Mouse (Mus musculus): ENCODE results near the gene Med14. TPM values are rescaled to one million over a fixed set of nuclear protein-coding genes. Genes with fewer than 3 reads are reported as not detected.

The Med14 gene
- polyA plus RNA-seq (2015; fragmentation: Nextera tagmentation; extraction: Ambion mirVana): 6.3 and 7.1 TPM in 2 replicates

DNA sequence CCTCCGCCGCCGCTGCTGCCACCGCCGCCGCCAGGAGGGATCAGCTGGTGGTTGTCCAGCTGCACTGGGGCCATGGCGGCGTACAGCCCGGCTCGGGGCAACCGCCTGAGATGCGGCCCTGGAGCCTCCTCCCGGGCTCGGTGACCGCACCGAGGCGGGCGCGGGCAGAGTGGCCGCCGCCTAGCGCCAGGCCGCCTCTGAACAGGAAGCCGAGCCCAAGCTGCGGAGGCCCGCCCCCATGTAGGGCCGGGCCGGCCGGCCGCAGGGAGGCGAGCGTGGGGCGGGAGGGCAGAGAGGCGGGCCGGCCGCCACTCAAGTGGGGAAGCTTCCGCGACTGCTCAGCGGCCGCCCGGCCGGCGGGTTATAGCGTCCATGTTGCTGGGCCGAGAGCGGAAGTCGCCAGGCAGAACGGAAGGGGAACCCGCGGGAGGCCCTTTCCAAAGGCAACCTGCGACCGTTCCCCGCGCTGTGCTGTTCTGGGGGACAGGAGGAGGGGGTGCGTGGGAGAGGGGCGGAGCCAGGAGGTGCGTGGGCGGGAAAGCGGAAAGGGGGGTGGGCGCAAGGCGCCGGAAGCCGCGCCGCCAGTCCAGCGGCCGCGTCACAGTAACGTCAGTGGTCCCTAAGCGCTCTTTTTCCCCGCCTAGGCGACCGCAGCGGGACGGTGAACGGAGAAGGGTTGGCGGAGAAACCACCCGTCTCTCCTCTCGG lies at the start of gene Med14:
Gene Med14 (minus strand): TSS at position 448 of the 708 bp plus-strand sequence.

DNA sequence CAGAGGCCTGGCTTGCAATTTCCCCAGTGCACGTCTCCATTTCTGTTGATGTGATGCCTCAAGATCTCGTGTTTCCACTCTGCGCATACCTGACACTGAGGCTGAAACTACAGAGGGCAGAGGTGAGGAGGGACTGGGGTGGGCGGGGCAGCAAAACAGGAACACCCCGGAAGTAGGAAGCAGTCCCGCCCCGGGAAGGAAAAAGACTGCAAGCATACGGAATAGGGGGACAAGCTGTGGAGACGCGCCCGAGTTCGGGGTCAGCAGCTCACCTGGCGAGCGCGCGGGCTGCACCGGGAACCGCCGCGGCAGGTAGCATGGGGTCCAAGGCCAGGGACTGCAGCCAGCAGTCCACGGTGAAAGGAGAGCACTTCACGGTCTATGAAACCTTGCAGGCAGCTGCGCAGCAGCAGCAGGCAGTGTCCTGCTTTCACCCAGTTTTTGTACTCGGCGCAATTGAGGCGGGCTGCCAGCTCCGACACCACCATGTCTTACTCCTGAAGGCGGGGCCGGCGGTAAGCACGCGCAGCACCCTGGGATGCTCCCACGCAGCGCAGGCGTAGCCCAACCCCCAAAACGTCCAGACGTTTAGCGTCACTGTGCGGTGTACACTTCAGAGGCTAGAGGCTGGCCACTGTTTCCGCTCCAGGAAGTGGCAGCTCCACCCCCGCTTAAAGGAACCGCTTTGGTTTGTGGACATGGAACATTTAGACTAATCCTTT lies 88.7 kb downstream of the Med14 start, which contains the start of gene 1810030O07Rik:
Gene 1810030O07Rik (minus strand): TSS at position 615 of the 722 bp plus-strand sequence.

Other genes starting within 250 kb of the Med14 start
- 78.1 and 90.8 TPM in 2 replicates for gene Atp6ap2, start 174.3 kb downstream of the Med14 start, polyA plus RNA-seq (2015; fragmentation: Nextera tagmentation; extraction: Ambion mirVana)
- gene 1810030O07Rik, start 88.4 kb downstream of the Med14 start, polyA plus RNA-seq (2015; fragmentation: Nextera tagmentation; extraction: Ambion mirVana): 20.1 and 29.1 TPM in 2 replicates